Mouse (Mus musculus) lung, adult 2 months (tissue): ENCODE results near the gene Vmn2r46.
"Not testable (repeated sequence)": the region's sequence is repeated elsewhere in the genome, so short reads cannot be mapped to it uniquely, and the experiment has no call there.

Experiments
- CTCF ChIP-seq: fragments of 200-500 bp; IDR thresholded peaks from 2 replicates; pipeline ENCODE4 v1.5.1; 2011; ENCODE audit warnings: mild to moderate bottlenecking, low read length, control low read depth; ENCODE audit not compliant: insufficient read depth
- POLR2A ChIP-seq: fragments of 200-500 bp; IDR thresholded peaks from 2 replicates; pipeline ENCODE4 v1.6.1; 2011; ENCODE audit warnings: low read depth, mild to moderate bottlenecking, control low read depth, low read length, borderline replicate concordance; ENCODE audit errors: extremely low read depth

DNA sequence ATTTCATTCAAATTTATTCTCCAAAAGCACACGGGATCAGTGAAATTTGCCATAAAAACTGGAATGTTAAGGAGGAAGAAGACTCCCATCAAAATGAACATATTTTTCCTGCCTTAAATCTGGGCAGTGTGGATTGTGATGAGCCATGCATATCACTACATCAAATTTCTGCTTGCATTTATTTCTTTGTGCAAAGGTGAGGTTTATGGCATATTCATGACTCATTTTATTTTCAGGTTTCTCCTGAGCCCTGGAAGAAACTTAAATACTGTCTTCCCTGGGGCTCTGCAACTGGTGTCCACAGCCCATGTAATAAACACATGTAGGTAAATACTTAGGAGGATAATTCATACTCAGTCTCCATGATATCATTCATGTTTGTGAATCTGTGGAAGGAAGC, at the start of gene Vmn2r46:
- not testable (repeated sequence) for TF ChIP-seq CTCF, POLR2A
